Mouse (Mus musculus) kidney, adult 11 months (tissue): Measurements from ENCODE around the gene Rasa3.

Source experiments
- DNase-seq: peaks from one replicate; pipeline ENCODE4 v3.0.0; 2022

The Rasa3 gene

DNA sequence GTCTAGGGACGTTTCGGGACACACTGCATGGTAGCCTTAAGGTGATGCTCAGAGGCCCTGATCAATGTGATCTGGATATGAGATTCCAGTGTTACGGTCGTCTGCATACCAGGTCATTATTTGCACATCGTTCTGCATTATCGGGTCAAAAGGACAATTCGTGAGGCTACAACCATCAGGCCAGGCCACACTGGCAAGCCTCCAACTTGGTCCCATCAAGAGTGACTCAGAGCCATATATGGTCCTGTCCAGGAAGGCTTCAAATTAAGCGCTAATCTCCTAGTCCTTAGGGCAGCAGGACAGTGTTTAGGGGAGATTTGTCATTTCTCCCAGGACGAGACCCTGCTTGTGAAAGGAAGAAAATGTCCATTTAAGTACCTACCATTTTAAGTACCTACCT, 63.3 kb downstream of the Rasa3 start:
- DNase-seq: no peak

DNA sequence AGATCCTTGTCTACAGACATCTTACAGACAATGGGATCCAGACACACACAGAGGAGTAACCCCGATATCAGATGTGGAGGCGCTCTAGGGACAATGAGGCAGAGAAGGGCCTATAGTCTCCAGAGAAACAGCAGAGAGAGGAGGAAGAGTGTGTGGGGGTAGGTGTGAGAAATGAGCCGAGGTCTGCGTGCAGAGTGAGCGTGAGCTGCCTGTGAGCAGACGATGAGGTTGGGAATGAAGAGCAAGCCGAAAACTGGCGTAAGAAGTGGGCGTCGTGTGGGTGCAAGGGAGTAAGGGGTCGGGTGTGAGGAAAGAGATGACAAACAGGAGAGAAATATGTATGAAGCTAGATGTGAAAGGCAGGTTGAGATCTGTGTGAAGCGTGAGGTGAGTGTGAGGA, 65.7 kb downstream of the Rasa3 start:
- no peak for DNase-seq

DNA sequence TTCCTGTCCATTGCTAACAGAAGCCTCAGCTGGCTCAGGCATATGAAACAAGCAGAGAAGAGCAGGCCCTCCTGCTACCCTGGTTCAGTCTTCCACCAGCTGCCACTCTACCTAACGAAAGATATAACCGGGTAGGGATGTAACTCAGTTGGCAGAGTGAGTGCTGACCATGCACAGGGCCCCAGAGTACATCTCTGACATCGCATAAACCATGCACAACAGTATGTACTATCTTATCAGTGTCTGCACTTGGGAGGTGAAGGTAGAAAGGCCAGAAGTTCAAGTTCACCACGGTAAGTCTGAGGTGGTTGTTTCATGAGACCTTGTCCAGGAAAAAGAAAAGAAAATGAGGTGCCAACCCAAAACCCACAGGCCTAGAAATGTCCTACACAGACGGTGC, 67.4 kb downstream of the Rasa3 start:
- DNase-seq: no peak

DNA sequence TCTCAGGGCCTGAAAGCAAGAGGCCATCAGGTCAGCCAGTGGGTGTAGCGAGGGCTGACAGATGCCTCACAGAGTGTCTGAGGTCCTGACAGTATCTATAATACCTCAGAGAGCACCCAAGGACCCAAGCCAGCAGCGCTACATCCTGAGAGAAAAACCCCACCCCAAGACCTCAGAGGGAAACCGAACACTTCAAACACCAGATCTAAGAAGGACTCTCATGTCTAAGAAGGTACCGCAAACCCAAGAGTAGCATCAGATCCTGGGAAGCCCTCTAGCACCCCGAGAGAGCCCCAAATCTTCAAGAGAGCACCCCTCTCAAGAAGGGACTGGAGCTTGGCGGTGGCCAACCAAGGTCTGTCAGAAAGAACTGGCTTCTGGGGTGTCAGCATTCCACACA, 68.5 kb downstream of the Rasa3 start:
- DNase-seq: no peak

DNA sequence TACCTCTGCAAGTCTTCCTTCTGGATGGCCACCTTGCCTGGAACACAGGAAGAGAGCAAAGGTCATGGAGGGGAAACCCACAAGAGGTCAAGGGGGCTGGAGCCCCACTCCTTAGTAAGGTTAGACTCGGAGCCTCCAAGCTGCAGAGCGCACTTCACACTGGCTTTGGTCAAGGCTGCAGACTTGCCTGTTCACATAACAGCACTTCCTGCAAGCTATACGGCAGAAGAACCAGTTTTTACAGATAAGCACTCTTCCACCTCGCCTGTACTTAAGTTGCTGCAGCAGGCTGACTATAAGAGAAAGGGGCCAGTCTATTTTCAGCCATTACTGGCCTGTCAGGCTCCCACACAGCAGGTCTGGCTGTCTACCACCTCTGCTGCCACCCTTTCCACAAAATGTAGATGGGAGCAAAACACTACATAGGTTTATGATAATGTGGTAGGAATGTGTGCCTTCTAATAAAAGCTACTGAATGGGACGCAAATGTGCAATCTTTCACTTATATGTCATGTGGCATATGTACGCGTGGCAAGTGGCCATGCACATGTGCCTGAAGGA, 71.4 kb downstream of the Rasa3 start:
- DNase-seq: no peak

DNA sequence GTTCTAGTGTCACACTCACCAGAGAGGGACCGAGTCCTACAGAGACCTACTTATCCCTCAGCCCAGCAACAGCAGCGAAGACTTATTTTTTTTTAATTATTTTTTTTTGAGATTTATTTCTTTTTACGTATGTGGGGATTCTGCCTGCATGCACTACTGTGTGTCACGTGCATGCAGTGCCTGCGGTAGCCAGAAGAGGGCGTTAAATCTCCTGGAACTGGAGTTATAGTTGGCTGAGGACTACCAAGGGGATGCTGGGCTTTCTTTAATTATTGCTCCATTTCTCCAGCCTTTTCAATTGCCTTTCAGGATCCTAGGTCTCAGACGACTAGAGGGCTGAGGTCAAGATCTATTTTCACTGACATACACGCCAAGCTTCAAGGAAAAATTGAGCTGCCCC, 74.8 kb downstream of the Rasa3 start:
- DNase-seq: no peak

DNA sequence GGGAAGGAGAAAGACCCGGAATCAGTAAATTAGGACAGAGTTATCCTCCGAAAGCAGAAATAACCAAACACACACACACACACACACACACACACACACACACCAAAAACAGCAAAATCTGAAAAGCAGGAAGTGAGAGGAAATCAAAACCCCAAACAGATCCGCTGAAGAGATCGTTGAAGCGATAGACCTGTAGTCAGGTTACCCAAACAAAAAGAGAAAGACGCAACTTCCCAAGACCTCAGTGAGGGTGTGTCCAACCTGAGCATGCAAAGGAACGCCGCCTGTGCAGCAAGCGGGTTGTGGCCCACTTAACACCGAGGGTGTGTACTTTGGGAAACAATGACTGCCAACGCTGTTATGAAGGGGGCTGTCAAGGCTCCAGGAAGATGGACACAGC, 76.2 kb downstream of the Rasa3 start:
- DNase-seq: no peak

DNA sequence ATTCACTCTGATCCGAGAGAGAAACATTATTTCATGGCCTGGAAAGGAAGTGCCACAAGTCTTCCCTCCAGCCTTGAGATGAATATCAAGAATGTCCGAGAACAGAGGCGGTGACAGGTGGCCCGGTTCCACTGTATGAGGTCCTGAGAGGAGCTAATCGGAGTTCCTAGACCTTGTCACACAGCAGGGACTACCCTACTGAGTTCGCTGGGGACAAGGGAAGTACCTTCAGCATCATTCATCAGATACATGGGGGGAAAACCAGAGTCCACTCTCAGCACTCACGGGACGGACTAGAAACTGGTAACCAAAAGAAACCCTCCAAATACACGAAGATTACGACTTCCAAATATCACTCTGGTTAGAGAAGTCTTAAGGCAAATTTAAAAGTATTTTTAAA, 76.7 kb downstream of the Rasa3 start:
- DNase-seq: no peak

DNA sequence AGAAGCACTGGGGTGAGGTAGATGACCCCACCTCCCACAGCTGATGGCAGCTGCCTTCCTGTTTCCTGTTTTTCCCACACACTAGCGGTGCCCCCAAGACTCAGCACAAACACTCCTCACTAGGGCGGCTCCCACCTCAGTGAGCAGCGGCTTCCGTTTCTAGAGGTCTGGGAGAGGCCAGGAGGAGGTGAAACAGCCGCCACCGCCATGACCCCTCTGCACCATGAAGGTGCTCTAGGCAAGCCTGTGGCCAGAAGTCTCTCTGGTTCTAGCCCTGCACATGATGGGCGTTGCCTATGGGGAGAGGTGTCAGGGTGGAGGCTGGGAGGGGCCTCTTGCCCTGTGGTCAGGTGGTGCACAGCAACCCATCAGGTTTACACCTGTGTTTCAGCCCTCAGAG, 77.2 kb downstream of the Rasa3 start:
- peak; percentile 47 for DNase-seq

DNA sequence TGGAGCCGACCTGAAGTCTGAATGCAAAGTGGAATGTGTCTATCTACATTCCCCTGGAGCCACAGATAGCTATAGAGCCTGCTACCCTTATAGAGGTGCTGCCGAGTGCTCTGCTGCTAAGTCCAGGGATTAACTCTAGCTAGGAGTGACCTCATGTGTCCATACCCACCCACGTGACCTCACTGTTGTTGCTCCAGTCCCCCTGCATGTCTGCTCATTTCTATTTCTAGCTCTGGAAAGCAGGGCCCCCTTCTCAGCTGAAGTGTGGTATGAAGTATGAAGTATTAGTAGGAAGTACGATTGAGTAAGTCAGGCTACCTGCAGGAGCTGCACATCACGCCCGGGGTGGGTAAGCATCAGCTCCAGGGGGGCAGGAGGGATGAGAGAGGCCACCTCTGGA, 79.6 kb downstream of the Rasa3 start:
- DNase-seq: no peak

DNA sequence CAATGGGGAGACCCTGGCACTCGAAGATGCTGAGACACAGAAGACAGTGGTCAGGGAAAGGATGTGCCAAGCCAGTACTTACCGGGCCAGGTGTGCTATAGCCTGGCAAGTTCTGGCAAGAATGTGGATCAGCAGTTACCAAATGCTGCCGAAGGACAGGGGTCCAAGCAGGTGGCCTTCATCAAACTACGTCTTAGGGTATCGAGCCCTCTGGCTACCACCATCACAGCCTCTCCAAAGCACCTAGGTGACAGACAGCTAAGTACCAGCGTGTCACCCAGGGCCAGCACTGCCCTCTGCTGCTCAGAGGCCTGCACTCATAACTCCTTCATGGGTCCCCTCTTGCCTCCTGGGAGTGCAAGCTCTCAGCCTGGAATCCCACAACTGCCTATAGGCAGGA, 81.5 kb downstream of the Rasa3 start:
- no peak for DNase-seq

DNA sequence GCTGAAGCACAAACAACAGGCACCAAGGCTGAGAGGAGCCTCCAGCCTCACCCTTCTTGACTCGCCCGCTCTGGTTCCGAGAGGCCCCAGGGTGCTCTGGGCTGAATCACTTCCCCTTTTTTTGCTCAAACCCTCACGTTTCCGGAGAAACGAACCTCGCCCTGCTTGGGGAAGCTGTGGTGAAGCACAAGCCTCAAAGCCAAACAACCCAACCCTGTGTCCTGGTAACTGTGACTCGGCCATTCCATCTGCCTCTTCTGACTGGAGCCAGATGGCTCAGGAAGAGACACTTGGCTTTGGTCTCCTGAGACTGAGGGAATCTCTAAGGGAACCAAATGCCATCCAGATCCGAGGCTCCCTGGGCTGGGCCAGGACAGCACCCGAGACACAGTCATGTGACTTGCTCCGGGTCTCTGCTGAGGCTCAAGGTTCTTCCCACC, 82.5 kb downstream of the Rasa3 start:
- no peak for DNase-seq

DNA sequence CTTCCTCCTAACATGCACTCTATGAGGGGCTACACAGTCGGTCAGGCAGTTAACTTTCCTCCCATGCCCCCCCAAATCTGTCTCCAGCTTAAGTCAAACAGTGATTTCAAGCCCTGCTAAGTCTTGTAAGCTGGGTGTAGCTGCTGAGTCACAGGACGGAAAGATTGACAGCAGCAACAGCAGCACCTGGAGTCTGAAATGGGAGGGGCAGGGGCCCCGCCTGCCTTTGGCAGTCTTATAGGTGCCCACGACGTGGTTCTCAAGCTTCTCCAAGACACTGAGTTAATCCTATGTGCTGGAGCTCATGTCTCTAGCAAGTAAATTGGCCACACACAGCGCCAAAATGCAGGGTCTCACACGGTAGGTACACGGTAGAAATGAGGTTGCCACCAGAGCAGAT, 84.1 kb downstream of the Rasa3 start:
- no peak for DNase-seq

DNA sequence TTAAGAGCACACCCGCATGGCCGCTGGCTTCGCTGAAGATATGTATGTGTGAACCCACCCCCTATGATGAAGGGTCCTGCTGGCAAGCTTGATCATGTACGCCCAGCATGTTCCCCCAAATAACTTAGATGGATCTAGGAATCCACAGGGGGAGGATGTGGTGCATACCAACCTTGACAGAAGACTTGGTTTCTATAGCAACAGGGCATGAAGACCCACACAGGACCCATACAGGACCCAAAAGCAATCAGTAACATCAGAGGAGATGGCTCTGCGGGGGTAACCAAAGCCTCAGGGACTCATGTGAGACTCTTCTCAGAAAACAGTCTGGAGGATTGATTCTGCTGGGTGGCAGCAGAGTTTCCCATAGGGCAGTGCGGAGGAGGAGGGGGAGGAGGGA, 86.2 kb downstream of the Rasa3 start:
- no peak for DNase-seq

DNA sequence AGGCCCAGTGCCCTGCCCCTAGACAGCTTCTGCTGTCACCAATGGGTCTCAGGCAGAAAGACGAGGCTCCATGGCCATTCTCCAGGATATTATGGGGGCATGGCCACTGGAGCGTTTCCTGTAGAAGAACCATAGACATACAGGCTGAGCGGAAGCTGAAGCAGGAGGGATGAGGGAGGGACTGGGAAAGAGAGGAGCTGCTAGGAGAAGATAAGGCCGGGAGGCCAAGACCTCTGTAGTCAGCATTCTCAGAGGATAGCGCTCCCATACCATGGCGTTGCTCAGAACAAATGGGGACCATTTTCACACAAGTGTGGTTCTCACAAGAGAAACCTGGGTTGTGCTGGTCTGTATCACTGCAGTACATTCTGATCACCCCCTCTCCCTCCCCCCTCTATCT, 88.3 kb downstream of the Rasa3 start:
- DNase-seq: no peak

DNA sequence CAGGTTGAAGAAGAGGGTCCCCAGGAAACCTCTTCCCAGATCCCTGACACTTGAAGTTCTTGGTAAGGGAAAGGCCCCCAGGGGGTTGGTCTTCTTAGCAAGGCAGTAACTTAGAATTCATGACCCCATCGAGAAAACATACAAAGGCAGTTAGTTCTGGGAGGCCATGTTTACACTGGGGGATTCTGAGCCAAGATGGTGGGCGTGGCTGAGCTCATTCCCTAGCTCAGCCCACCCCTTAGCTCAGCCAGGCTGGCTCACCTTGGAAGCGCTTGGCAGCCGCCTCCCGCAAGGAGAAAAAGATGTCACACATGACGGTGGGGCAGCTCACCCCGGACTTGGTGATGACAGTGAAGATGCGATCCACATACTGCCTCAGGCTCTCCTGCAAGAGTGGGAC, 92.8 kb downstream of the Rasa3 start:
- no peak for DNase-seq

DNA sequence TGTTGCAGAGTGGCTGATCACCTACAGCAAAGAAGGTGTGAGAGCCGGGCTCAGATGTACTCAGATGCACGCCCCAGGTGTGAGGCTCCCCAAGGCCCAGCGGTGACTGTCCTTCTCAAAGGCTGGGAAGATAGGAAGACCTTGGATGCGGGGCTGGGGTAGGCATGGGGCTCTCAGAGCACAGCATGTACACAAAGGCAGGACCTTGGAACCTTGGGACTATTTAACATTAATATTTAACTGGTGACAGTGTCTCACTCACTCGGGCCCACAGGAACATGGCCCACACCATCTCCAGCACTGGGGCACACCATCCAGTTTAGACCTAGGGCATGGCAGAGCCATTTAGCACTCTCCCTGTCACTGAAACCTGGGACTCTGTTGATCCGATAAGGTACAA, 99.5 kb downstream of the Rasa3 start:
- peak; percentile 30 for DNase-seq

DNA sequence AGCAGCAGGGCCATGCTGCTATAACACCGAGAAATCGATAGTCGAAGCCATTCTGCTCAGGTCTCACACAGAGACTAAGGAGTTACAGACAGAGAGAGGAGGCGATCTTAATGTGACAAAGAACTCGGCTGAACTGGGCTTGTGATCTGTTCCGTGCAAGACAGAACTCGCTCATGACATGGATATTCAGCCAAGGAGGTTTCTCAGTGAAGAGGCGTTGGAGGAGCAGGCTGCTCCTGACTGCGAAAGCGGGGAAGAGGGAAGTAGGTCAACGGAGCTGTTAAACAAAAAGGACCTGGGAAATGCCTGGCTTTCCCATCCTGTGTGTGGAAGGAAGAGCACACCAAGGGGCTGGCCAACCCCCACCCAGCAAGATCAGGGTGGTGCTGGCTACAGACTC, 105.4 kb downstream of the Rasa3 start:
- DNase-seq: no peak

DNA sequence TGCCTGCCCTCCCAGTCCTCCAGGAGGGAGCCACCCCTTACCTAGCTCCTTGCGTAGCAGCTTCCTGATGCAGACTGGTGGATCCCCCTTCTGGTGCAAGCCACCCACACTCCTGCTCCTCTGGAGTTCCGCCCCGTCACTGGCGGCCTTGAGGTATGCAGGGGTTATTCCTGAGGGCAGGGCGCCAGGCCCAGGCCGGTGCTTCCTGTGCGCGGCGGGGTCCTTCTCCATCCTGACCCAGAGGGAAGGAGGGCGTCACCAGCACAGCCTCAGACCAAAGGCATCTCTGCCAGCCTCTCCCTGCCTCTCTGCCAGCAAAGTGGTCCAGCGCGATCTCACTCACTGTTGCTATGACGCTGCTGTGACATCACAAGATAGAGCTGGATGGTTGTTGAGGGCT, 115.3 kb downstream of the Rasa3 start, which contains the start of gene 1700029H14Rik:
1700029H14Rik (minus strand) TSS at position 344 of the 400 bp plus-strand sequence.
- no peak for DNase-seq

DNA sequence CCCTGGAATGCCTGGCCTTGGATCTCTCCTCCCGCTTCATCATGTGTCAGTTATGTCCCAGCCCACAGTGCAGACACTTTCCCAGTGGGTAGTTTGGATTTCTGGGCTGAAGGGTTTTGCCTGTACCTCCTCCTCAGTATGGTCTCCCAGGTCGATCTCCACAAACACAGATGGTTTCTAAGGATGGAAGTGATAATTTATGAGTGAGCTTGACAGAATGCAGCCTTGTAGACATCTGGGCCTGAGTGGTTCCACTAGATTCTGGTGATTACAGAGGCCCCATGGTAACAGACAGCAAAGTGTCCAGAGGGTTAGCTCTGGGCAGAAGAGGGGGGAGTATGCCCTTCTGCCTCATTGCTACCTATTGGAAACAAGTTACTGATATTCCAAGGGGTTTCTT, 119.9 kb downstream of the Rasa3 start:
- DNase-seq: no peak

DNA sequence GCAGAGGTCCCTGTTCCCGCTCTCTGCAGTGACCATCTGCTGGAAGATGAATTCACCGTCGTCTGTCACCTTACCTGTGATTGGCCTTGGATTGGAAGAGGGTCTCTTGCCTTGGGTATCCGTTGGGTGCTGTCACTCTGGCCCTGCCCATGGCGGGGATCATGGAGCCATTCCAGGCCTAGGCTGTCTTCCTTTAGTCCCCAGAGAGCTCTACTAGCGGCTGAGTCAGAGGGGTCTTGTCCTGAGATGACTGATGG, 125.9 kb downstream of the Rasa3 start:
- DNase-seq: no peak

DNA sequence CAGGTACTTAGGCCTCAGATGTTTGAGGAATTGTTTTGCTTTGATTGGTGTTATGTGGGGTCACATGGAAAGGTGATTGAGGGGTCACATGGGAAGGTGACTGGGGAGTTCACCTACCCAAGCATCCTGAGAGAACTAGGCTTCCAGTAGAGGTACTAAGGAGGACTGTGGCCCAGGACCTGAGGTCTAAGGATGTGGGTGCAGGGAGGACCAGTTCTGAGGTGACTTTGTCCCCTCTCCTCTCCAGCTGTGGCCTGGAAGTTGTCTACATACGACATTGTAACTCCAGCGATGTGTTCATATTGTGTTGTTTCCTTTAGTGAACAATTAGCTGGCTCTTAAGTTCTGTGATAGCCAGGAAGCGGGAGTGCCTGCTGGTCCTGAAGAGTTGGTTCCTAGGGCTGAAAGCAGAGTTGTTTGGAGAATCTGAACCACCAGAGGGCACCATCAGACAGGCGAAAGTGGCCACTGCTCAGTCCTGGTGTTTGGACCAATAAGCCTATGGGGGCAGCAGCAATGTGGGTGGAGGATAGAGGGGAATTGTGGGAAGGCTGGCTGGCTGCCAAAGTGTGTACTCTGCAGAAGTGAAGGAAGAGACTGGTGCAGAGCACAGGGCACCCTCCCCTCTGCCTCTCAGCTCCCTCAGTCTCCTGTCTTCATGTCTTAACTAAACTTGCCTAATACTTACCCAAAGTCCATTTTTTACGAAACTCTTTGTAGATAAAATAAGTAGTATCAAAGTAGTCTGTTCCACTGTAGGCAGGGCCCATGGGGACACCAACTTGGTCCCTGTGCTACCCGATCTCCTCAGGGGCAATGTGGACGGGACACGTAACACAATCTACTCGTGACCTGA, 126.5 kb downstream of the Rasa3 start:
- peak; percentile 91 for DNase-seq

DNA sequence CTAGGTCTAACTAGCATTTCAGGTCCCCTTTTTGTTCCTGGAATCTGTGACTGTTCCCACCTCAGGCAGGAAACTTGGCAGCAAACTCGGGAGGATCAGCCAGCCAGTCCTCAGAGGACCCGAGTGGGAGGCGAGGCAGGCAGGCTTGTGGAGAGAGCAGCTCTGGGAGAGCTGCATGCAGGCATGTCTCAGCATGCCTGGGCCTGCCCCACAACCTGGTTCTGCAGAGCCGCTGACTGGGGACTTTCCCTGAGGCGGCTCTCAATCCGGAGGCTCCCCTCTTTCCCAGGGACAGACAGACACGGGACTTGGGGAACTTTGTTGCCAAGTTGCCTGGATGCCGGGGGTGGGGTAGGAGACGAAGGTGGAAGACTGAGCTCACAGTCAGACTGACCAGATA, 128.6 kb downstream of the Rasa3 start:
- peak; percentile 50 for DNase-seq

DNA sequence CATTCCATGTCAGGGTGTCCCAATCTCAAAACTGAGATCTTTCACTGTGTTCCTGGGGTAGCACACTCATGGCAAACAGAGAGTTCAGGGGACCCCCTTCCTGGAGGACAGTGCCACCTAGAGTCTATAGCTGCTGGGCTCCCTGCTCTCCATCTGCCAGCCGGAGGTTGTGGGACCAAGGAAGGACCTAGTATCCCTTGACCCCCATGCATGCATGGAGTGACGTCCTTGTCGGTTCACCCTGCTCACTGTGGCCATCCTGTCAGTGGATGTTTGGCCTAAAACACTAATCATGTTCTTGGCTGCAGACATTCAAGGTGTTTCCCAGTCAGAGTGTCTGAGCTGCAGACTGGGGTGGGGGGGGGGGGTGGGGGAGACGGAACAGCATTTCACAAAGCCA, 129.2 kb downstream of the Rasa3 start:
- peak; percentile 52 for DNase-seq

DNA sequence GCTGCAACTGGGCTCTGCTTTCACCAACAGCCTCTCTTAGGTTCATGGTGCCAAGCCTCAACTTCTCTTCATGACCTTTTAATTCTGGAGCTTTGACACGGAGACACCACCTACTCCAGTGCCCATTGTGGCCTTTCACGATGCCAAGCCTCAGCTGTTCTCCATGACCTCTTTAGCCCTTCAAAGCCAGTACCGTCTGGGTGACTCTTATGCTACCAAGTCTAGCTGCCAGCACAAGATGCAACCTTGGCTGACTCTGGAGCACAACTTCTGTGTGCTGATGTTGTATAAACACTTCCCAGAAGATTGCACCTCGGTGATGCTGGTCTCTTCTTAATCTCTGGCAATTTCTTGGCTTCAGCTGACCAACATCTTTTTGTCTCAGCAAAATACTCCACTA, 131.0 kb downstream of the Rasa3 start:
- DNase-seq: no peak
